Mouse (Mus musculus) retina, adult 2 months (tissue): Measurements from ENCODE around the gene Fam78b.

Experiments
- DNase-seq: peaks from one replicate; pipeline ENCODE4 v3.0.0-alpha.2; 2012; ENCODE audit warnings: low read depth, low spot score

The Fam78b gene

GRCm38 (mm10) chr1:167032046-167032648 is 30.9 kb downstream of the Fam78b start:
- no peak for DNase-seq

GRCm38 (mm10) chr1:167034435-167034834 is 33.2 kb downstream of the Fam78b start:
- no peak for DNase-seq

- no peak for DNase-seq
Observed at GRCm38 (mm10) chr1:167042558-167042957, 41.3 kb downstream of the Fam78b start.

GRCm38 (mm10) chr1:167046169-167046927 is 45.1 kb downstream of the Fam78b start:
- no peak for DNase-seq

- DNase-seq: no peak
Observed at GRCm38 (mm10) chr1:167050859-167051258, 49.6 kb downstream of the Fam78b start.

- no peak for DNase-seq
Observed at GRCm38 (mm10) chr1:167054029-167054428, 52.8 kb downstream of the Fam78b start.

- no peak for DNase-seq
Observed at GRCm38 (mm10) chr1:167057543-167057942, 56.3 kb downstream of the Fam78b start.

- DNase-seq: no peak
Observed at GRCm38 (mm10) chr1:167059550-167060285, 58.5 kb downstream of the Fam78b start.

- no peak for DNase-seq
Observed at GRCm38 (mm10) chr1:167063971-167064370, 62.8 kb downstream of the Fam78b start.

GRCm38 (mm10) chr1:167065541-167065940 is 64.3 kb downstream of the Fam78b start:
- DNase-seq: no peak

GRCm38 (mm10) chr1:167065986-167066385 is 64.8 kb downstream of the Fam78b start:
- DNase-seq: no peak

GRCm38 (mm10) chr1:167066933-167067341 is 65.7 kb downstream of the Fam78b start:
- DNase-seq: no peak

GRCm38 (mm10) chr1:167069741-167070140 is 68.5 kb downstream of the Fam78b start:
- no peak for DNase-seq

GRCm38 (mm10) chr1:167070306-167070705 is 69.1 kb downstream of the Fam78b start:
- no peak for DNase-seq

GRCm38 (mm10) chr1:167075726-167076125 is 74.5 kb downstream of the Fam78b start:
- DNase-seq: no peak

GRCm38 (mm10) chr1:167079476-167079875 is 78.3 kb downstream of the Fam78b start:
- no peak for DNase-seq

- no peak for DNase-seq
Observed at GRCm38 (mm10) chr1:167081946-167082345, 80.7 kb downstream of the Fam78b start.

- DNase-seq: no peak
Observed at GRCm38 (mm10) chr1:167082506-167083100, 81.4 kb downstream of the Fam78b start.

GRCm38 (mm10) chr1:167083181-167083580 is 82.0 kb downstream of the Fam78b start:
- no peak for DNase-seq

GRCm38 (mm10) chr1:167084330-167084729 is 83.1 kb downstream of the Fam78b start:
- DNase-seq: no peak

- DNase-seq: no peak
Observed at GRCm38 (mm10) chr1:167085461-167085860, 84.2 kb downstream of the Fam78b start.

- no peak for DNase-seq
Observed at GRCm38 (mm10) chr1:167090466-167090865, 89.2 kb downstream of the Fam78b start.
